Mouse (Mus musculus): Measurements from ENCODE around the gene Olfr652. TPM values are rescaled to one million over a fixed set of nuclear protein-coding genes. Genes with fewer than 3 reads are reported as not detected.

Gene Olfr652
- total RNA-seq (2022): not detected

DNA sequence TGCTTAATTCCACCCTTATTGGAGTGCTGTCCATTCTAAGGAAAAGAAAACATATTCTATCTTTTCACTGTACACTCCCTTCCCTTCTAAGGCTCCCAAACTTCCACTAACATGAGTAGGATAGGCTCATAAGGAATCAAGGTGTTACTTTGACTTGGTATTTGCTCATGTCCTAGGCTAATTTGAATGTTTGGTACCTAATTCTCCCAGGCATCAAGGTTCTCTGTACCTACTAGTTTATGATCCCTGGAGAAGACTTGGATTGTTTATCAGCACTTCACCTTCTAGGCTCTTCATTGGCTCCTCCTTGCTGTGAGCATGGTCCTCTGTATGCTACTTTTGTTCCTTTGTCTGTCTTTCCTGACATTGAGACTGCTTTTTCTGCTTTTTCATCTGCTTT, at the start of gene Olfr652:
TSS of gene Olfr652 (plus strand) at position 301 of the 400 bp plus-strand sequence.
- no peak for DNase-seq

DNA sequence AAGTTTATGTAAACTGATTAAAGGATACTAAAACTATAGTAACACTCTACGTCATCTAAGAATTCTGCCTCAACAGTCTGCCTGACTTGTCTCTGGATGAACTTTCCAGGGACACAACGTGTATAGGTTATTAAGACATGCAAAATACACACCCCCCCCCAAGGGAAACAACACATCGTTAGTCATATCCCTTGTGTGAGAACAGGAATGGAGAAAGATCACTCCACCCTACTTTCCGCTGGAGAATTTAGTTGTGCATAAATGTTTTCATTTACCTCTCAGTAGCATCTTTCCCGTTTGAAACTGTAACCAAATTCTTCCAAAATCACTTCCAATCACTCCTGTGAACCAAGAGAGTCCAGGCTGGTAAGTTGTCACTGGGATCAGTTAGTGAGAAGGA, 10.9 kb upstream of the Olfr652 start, which contains the start of gene Olfr651:
TSS of gene Olfr651 (plus strand) at position 301 of the 400 bp plus-strand sequence.
- no peak for DNase-seq

DNA sequence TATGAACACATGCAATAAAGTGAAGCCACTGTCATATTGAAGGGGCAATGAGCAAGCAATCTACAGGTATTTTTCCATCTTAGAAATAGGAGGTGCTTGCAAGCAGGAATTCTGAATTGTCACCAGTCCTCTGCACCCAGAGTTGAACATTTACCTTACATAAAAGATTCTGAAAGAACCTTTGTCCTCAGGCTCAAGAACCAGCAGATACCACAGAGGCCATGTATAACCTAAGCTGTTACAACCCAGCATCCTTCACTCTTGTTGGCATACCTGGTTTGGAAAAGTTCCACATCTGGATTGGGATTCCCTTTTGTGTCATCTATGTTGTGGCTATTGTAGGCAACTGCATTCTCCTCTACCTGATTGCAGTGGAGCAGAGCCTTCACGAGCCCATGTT, 8.0 kb upstream of the Olfr652 start:
- DNase-seq: no peak

DNA sequence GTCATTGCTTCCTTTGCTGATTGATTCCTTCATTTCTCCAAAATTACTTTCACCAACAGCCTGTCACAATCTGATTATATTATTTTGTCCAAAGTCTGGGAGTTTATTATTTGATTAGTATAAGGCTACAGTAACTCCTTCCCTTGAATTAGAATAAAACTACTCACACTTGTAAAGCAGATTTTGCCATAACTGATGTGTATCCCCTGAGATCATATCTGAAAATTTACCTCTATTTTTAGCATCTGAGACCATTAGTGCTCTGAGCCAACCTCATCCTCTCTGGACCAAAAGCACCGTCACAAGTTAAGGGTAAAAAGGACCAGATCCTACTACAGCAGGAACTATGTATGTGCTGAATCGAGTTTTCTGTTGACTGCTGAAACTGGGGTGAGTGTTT, 16.3 kb downstream of the Olfr652 start, which contains the start of gene Olfr653:
TSS of gene Olfr653 (plus strand) at position 301 of the 400 bp plus-strand sequence.
- DNase-seq: no peak

DNA sequence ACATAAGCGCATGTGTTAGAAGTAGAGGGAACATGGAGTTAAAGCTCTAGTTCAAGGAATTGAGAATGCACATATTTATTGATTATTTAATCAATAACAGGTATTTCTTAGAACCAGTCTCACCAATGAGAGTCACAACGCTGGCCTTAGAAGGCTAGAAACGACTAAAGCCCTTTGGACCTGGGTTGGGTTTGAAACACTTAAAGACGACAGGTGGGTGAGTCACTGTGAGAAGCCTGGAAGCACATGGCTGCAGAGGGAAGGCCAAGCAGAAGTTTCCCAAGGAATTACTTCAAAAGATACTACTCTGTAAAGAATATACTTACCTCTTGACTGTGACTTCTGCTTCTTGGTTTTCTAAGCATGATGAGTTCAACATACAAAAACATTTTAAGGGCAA, 20.1 kb downstream of the Olfr652 start:
- no peak for DNase-seq

DNA sequence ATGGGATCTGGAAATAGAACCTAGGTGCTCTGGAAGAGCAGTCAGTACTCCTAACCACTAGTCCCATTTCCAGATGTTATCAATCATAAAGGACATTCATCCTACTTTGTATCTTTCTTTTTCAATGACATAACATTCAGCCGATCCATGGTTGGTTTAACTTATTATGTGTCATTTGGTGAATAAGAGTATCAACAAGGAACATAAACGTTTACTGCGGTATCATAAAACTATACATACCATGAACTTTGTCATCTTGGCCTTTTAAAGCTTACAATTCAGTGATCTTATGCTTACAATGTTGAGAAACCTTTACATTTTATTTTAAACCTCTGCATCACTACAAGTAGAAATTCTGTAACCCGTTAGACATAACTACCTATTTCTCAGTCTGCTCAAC, 20.7 kb downstream of the Olfr652 start:
- no peak for DNase-seq

DNA sequence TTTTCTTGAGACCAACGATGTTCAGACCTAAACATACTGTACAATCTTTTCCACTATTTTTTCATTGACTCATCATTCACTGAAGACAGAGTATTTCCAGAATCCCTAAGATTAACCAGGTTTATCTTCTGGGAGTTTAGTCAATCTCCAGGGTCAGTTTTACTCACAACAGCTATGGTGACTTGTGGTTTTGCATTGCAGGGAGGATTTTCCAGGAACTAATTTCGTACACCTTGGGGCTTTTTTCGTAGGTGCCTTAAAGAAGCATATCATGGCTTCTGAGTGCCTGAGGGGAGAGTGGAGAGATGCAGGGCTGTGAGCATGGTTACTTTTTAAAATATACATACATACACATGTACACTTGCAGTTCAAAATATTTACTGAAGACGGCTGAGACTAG, 26.0 kb downstream of the Olfr652 start, which contains the start of gene Olfr654:
TSS of gene Olfr654 (plus strand) at position 301 of the 400 bp plus-strand sequence.
- no peak for DNase-seq

DNA sequence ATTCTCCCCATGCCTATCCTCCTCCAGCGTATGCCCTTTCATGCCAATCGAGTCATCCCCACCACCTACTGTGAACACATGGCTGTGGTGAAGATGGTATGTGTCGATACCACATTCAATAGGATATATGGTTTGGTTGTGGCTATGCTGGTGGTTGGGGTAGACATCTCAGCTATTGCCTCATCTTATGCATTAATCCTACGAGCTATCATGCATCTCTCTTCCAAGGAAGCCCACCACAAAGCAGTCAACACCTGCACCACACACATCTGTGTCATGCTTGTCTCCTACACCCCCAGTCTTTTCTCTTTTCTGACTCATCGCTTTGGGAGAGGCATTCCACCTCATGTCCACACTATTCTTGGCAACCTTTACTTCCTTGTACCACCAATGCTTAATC, 27.6 kb downstream of the Olfr652 start:
- DNase-seq: no peak

DNA sequence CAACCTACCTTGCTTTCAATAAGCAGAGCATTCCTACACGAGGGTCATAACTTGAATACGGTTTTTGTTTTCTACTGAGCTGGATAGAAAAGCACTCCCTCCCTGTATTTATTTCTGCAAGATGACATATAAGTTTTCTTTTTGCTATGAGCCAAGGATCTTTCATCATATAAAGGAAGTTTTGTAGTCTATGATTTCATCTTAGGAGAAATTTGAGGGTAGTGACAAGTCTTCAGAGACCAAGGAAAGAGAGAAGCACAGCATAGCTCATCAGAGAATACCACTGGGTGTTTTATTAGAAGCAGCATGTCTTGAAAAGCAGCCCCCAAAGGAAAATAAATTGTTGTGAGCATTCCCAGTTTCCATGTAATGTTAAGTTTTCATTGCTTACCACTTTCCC, 41.0 kb downstream of the Olfr652 start, which contains the start of gene Olfr655:
TSS of gene Olfr655 (minus strand) at position 101 of the 400 bp plus-strand sequence.
- DNase-seq: no peak

DNA sequence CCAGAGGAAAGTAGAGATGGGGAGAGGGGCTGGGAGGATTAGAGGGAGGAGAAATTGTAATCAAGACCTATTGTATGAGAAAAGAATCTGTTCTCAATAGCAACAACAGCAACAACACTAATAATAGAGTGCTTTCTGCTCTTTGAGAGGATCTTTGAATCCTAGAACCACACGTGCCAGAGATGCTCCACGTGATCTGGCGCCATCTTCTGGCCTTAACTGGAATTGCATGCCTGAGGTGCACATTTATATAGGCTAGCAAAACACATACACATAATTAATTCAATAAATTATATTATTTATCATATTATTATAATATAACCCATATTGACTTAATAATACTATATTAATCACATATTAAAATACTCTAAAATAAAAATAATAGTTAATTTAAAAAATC, 42.5 kb downstream of the Olfr652 start:
- peak; percentile 2 for DNase-seq

DNA sequence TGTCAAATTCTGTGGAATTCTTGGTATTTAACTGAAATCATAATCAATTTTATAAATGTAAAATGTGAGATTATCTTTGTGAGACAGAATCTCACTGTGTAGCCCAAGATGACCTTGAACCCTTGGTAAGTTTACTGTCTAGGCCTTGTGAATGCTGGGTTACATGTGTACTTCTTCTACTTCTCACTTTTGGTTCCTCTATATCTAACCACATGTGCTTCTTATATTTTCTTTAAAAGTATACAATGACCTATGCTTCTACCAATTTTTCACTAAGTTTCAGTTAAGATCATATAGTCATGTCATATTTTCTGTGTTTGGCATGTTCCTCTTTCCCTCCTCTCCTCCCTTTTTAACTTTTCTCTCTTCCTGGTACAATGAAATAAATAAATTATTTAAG, 44.0 kb downstream of the Olfr652 start:
- DNase-seq: no peak

DNA sequence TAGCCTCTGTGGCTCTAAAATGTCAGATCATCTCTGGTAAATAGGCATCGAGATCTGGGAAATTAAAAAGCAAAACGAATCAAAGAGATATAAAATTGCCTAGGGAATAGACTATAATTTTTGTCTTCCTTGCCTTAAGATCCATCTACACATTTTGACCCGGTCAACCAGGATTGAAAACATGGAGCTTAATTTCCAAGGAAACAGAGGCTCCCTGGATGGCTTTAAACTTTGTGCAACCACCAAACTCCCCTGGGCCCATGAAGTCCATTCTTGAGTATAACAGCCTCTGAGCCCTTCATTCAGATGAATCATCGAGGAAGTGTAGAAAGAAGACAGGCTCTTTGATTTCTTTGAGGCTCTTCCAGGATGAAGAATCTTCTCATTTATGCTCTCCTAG, 53.0 kb downstream of the Olfr652 start, which contains the start of gene Olfr656:
TSS of gene Olfr656 (plus strand) at position 301 of the 400 bp plus-strand sequence.
- DNase-seq: no peak

Other genes starting within 250 kb of the Olfr652 start
- gene Trim12a, start 245.4 kb upstream of the Olfr652 start, total RNA-seq (2022): 10 to 100 TPM; 17.0 to 20.9 (median 19.4) TPM
- 1 to 10 TPM in 1 of 4 experiments, under 1 TPM in 3; 0.38 to 2.0 (median 0.57) TPM for gene Trim34b, start 231.4 kb upstream of the Olfr652 start, total RNA-seq (2022)
- gene Trim12c, start 207.5 kb upstream of the Olfr652 start, total RNA-seq (2022): 10 to 100 TPM; 13.7 to 15.9 (median 15.1) TPM
- under 1 TPM in 3 of 4 experiments, not detected in 1; 0.06 to 0.24 (median 0.22) TPM for gene Trim30b, start 191.0 kb upstream of the Olfr652 start, total RNA-seq (2022)
- gene Trim30c, start 160.1 kb upstream of the Olfr652 start, total RNA-seq (2022): under 1 TPM in 2 of 4 experiments, not detected in 2; 0.16 to 0.17 TPM
- 1 to 10 TPM; 5.7 to 9.1 (median 6.5) TPM for gene Trim30a, start 95.7 kb upstream of the Olfr652 start, total RNA-seq (2022)
- gene Trim30d, start 53.1 kb upstream of the Olfr652 start, total RNA-seq (2022): 1 to 10 TPM; 6.8 to 8.8 (median 8.3) TPM
- not detected for gene Olfr651, start 10.8 kb upstream of the Olfr652 start, total RNA-seq (2022)
- gene Olfr653, start 16.4 kb downstream of the Olfr652 start, total RNA-seq (2022): not detected
- gene Olfr654, start 26.1 kb downstream of the Olfr652 start, total RNA-seq (2022): not detected
- gene Olfr655, start 40.9 kb downstream of the Olfr652 start, total RNA-seq (2022): not detected
- not detected for gene Olfr656, start 53.1 kb downstream of the Olfr652 start, total RNA-seq (2022)
- gene Olfr657, start 63.9 kb downstream of the Olfr652 start, total RNA-seq (2022): not detected
- gene Olfr658, start 86.4 kb downstream of the Olfr652 start, total RNA-seq (2022): not detected
- gene Olfr659, start 105.9 kb downstream of the Olfr652 start, total RNA-seq (2022): not detected
- gene Olfr661, start 125.6 kb downstream of the Olfr652 start, total RNA-seq (2022): not detected
- not detected for gene Usp17le, start 216.6 kb downstream of the Olfr652 start, total RNA-seq (2022)